Mouse (Mus musculus) hindbrain, embryonic 12.5 days (tissue): ENCODE results near the gene Pramel1. TPM values are rescaled to one million over a fixed set of nuclear protein-coding genes. Genes with fewer than 3 reads are reported as not detected.
"Not testable (repeated sequence)": the region's sequence is repeated elsewhere in the genome, so short reads cannot be mapped to it uniquely, and the experiment has no call there.

Experiments used
- ATAC-seq: fragments of 200-750 bp; cut with Nextera tagmentation; 2 replicates; pipeline ENCODE4 v1.8.0; 2017; ENCODE audit warnings: moderate TSS enrichment; ENCODE audit not compliant: low FRiP score
- H3K27ac ChIP-seq: fragments of 300-500 bp; sonication (generic); 2 replicates; pipeline ENCODE4 v1.5.1; 2016; ENCODE audit warnings: mild to moderate bottlenecking
- H3K27me3 ChIP-seq: fragments of 300-500 bp; sonication (generic); 2 replicates; pipeline ENCODE4 v1.6.1; 2016; ENCODE audit warnings: mild to moderate bottlenecking
- H3K36me3 ChIP-seq: fragments of 300-500 bp; sonication (generic); 2 replicates; pipeline ENCODE4 v1.6.1; 2016; ENCODE audit warnings: mild to moderate bottlenecking
- H3K4me1 ChIP-seq: fragments of 300-500 bp; sonication (generic); 2 replicates; pipeline ENCODE4 v1.6.1; 2016
- H3K4me2 ChIP-seq: fragments of 300-500 bp; sonication (generic); replicated peaks from 2 replicates; pipeline ENCODE4 v1.6.1; 2016; ENCODE audit warnings: mild to moderate bottlenecking
- H3K4me3 ChIP-seq: fragments of 300-500 bp; sonication (generic); 2 replicates; pipeline ENCODE4 v1.5.1; 2016; ENCODE audit warnings: mild to moderate bottlenecking
- H3K9ac ChIP-seq: fragments of 300-500 bp; sonication (generic); 2 replicates; pipeline ENCODE4 v1.6.1; 2016; ENCODE audit warnings: mild to moderate bottlenecking, moderate library complexity
- H3K9me3 ChIP-seq: fragments of 300-500 bp; sonication (generic); replicated peaks from 2 replicates; pipeline ENCODE4 v1.6.1; 2016; ENCODE audit warnings: mild to moderate bottlenecking
- WGBS: fragments of 180-500 bp; shearing (Covaris S2); methylation state at CpG from one replicate; pipeline ENCODE4 v1.1.7; 2016; 5-methylcytosine and 5-hydroxymethylcytosine counted together
- polyA plus RNA-seq: library from polyadenylated mRNA; unstranded; fragments of >200 nt; fragmentation: Nextera tagmentation; extraction: Ambion mirVana; gene quantifications from 2 replicates; pipeline ENCODE4 v1.2.1, GENCODE M21; 2016

The Pramel1 gene
- polyA plus RNA-seq, 1 experiment from 2014 or later, result not detected

DNA sequence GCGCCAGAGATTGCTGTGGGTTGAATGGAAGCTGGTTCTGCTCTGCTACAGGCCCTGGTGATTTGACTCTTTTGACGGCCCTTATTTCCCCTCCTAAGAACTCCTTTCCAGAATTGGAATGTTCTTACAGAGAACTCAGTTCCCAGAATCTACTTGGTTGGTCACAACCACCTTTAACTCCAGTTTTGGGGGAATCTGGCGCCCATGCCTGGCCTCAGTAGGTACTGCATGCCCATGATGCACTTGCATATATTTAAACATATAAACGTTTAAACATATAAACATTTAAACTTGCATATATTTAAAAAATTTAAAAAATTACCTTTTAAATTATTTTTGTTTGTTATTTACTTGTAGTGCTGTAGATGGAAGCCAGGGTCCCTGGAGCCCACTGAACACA, 10.6 kb upstream of the Pramel1 start:
- H3K9me3 ChIP-seq, result no peaks in the 10 kb centered on the region
- H3K27ac ChIP-seq, result no peak overlapping the region
- peaks cover 15% of the 10 kb centered on the region for H3K4me1 ChIP-seq
- no peak for ATAC-seq
- H3K36me3 ChIP-seq, result no peaks in the 10 kb centered on the region
- WGBS, result 45% methylated on average over 4 of the region's 4 CpGs
- no peaks in the 10 kb centered on the region; the same call in 1 of the 2 replicates for H3K27me3 ChIP-seq
- H3K4me2 ChIP-seq, result no peak overlapping the region
- no peak overlapping the region for H3K4me3 ChIP-seq
- H3K9ac ChIP-seq, result no peak overlapping the region

DNA sequence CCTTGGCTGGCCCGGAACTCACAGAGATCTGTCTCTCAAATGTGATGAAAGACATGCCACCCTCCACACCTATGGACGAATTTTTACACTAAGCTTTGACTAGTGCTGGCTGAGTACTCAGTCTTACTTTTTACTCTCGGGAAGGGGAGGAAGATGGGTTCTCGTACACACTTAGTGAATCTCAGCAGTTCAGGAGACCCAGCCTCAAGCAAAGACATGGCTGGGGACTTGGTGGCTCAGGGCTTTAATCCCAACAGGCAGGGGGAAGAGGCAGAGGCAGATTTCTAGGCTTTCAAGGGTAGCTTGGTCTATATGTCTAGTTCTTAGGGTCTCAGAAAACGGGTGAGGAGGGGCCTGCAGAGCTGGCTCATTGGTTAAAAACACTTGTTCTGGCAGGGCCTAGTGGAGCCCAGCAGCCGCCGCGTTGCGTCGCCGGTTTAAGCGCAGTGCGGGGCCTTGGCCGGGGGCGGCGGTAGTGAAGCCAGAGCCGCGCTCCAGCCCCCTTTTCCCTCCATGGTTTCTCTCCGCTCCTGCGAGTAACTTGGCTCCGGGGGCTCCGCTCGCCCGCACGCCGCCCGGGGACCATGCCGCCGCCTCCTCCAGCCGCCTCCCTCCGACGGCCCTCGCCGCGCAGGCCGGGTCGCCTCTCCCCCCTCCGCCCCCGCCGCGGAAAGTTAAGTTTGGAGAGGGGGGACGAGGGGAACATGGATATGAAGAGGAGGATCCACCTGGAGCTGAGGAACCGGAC, 5.1 kb upstream of the Pramel1 start:
- ATAC-seq, result peak; percentile 83
- Histone ChIP-seq H3K4me1 (no peaks in the 10 kb centered on the region), H3K9me3 (peaks cover 6% of the 10 kb centered on the region; the same call in 1 of the 2 replicates), H3K4me2 (peak overlapping the region; percentile 53), H3K9ac (0 out of 2 replicates have a peak overlapping the region, but pooled peaks have one; percentile 41), H3K4me3 (peak overlapping the region; percentile 35), H3K27ac (no peak overlapping the region), H3K27me3 (no peaks in the 10 kb centered on the region), H3K36me3 (no peaks in the 10 kb centered on the region)
- WGBS, result 9% methylated on average over 43 of the region's 43 CpGs

DNA sequence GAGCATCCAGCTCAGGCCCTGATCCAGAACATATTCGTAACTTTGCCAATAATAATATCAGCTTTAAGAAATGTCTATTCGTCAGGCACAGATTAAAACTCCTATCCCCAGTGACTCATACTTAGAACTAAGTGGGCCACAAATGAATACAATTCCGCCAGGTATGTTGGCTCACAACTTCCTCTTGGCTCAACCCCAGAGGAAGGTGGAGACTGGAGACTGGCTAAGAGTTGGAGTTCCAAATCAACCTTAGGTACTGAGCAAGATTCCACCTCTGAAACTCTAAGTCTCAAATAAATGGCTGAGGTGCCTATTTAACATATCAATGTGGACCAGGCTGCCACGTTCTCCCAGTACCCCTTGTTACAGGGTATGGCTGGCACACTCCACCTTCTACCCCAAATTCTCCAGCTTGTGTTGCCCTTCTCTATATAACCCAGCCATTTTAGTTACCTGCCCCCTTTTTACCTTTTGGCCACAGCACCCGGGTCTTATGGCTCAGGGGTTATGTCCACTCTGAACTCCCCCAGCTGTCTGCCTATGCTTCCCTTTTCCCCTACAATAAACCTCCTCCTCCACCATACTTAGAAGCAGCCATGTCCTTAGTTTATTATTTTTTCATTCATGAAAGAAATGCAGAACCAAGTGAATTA, 17.5 kb downstream of the Pramel1 start:
- peak; percentile 30 for ATAC-seq
- WGBS, result 68% methylated on average over 5 of the region's 5 CpGs
- no peak overlapping the region for H3K27ac ChIP-seq

DNA sequence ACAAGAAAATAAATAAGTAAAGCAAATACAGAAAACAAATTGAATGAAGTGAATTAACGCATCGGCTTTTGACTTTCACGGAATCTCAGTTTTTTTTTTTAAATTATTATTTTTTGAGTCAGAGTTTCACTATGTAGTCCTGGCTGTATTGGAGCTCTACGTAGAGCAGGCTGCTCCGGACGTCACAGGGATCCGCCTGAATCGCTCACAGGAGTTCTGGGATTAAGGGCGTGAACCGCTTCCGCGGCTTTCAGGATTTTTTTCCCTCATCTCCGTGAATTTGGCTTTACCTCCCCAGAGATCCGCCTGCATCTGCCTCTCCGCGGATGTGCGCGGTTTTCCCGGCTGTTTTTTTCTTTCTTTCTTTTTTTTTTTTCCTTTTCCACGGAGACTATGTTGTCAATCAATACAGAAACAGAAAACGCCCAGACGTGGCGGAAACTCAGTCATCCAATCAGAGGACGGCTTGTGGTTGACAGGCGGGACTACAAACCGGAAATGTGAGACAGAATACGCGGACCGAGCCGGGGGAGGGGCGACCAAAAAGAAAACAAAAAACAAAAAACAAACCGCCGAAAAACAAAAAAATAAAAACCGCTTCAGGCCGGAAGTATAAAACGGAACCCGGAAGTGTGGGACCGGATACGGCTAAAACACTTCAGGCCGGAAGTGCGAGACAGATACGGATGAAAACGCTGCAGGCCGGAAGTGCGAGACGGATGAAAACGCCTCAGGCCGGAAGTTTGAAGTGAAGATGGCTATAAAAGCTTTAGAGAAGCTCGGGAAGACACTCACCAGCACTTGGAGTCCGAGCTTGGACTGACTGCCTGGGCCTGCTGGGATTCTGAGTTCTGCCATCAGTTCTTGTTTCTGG, 18.2 kb downstream of the Pramel1 start, which contains the start of gene Pramef8:
Pramef8 (plus strand) TSS at position 208 of the 874 bp plus-strand sequence.
- Histone ChIP-seq H3K36me3 (peaks cover 34% of the 10 kb centered on the region), H3K27me3 (peaks cover 4% of the 10 kb centered on the region; the same call in 1 of the 2 replicates), H3K4me3 (peak within 1 kb of the TSS; percentile 51), H3K9ac (peak within 1 kb of the TSS; percentile 53), H3K27ac (peak within 1 kb of the TSS; percentile 89), H3K9me3 (no peaks in the 10 kb centered on the region), H3K4me2 (peak within 1 kb of the TSS; percentile 53), H3K4me1 (peaks cover 5% of the 10 kb centered on the region)
- ATAC-seq, result peak; percentile 95
- under 1% methylated on average over 50 of the region's 50 CpGs for WGBS

More for the DNA sequence above, 17.5 kb downstream of the Pramel1 start:
- Histone ChIP-seq H3K9ac (peak overlapping the region; percentile 53), H3K4me1 (peaks cover 5% of the 10 kb centered on the region), H3K27me3 (peaks cover 4% of the 10 kb centered on the region; the same call in 1 of the 2 replicates), H3K9me3 (no peaks in the 10 kb centered on the region), H3K4me2 (peak overlapping the region; percentile 53), H3K36me3 (peaks cover 26% of the 10 kb centered on the region), H3K4me3 (peak overlapping the region; percentile 51)

DNA sequence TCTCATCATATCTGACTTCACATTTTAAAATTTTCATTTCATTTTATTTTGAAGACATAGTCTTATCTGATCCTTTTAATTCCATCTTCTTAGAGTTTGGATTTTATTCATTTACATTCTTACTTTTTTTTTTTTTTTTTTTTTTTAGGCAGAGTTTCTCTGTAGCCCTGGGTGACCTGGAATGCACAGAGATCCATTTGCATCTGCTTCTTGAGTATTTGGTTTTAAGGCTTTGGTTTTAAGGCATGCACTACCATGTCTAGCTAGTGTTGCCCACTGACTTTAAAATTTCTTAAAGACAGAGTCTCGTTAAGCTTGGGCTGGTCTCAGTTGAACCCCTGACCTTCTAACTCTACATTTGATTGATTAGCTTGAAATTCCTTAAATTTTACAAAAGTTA, 19.4 kb downstream of the Pramel1 start:
- ATAC-seq, result no peak
- H3K4me2 ChIP-seq, result no peak overlapping the region
- no peaks in the 10 kb centered on the region for H3K9me3 ChIP-seq
- no peak overlapping the region for H3K9ac ChIP-seq
- H3K36me3 ChIP-seq, result peaks cover 46% of the 10 kb centered on the region
- 95% methylated on average over 1 of the region's 1 CpGs for WGBS
- peaks cover 4% of the 10 kb centered on the region; the same call in 1 of the 2 replicates for H3K27me3 ChIP-seq
- peaks cover 5% of the 10 kb centered on the region for H3K4me1 ChIP-seq
- no peak overlapping the region for H3K27ac ChIP-seq
- H3K4me3 ChIP-seq, result no peak overlapping the region

DNA sequence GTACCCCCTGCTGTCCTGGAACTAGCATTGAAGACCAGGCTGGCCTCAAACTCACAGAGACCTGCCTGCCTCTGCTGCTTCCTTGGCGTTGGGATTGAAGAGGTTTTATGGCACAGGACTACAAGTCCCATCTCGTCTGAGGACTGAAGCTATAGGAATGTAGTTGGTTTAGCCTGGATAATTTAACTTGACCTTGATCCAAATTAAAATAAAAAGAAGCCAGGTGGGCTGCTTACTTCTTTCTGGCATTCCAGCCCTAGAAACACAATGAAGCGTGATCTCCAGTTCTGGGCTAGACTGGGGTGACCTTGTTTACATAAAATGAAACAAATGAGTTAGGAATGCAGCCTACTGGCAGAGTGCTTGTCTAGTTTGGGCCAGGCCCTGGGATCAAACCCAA, 19.9 kb downstream of the Pramel1 start:
- Histone ChIP-seq H3K4me1 (peaks cover 5% of the 10 kb centered on the region), H3K4me3 (no peak overlapping the region), H3K36me3 (peaks cover 50% of the 10 kb centered on the region), H3K4me2 (no peak overlapping the region), H3K9me3 (no peaks in the 10 kb centered on the region), H3K9ac (no peak overlapping the region), H3K27me3 (peaks cover 4% of the 10 kb centered on the region; the same call in 1 of the 2 replicates), H3K27ac (no peak overlapping the region)
- no peak for ATAC-seq
- WGBS, result 89% methylated on average over 3 of the region's 3 CpGs

DNA sequence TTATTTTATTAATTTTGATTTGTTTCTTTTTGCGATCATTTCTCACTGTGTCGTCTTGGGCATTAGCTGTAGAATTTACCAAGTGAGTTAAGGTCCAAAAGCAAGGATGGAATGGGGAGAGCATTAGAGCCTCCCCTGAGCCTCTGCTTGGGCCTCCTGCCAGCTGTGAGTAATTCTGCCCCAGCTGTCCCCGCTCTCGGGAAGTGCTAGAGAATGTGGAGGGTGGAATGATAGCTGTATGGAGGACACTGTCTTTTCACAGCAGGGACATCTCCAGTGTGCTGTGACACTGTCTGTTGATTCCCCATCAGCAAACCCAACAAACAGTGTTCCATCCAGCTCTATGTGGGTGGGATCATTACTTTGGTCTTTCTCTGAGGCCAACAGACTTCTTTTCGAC, 32.5 kb downstream of the Pramel1 start:
- ATAC-seq, H3K9ac ChIP-seq, H3K4me1 ChIP-seq, H3K4me3 ChIP-seq, H3K27me3 ChIP-seq, H3K27ac ChIP-seq, H3K4me2 ChIP-seq, H3K9me3 ChIP-seq: not testable (repeated sequence)
- WGBS, result 73% methylated on average over 5 of the region's 5 CpGs
- peaks cover 15% of the 10 kb centered on the region for H3K36me3 ChIP-seq

Other genes with a start within 250 kb of the Pramel1 start
- gene Prdm2, start 181.4 kb upstream of the Pramel1 start, polyA plus RNA-seq, result 20.2 and 22.3 TPM in 2 replicates
- gene Pdpn, start 94.9 kb upstream of the Pramel1 start, polyA plus RNA-seq, result 83.2 and 89.1 TPM in 2 replicates
- 0.44 and 0.79 TPM in 2 replicates for gene Lrrc38, start 44.7 kb upstream of the Pramel1 start, polyA plus RNA-seq
- gene Pramef8, start 18.0 kb downstream of the Pramel1 start, polyA plus RNA-seq, result 23.5 and 23.8 TPM in 2 replicates
- not detected in 2 replicates for gene Oog4, start 55.9 kb downstream of the Pramel1 start, polyA plus RNA-seq
- not detected in 2 replicates for gene Gm13043, start 116.9 kb downstream of the Pramel1 start, polyA plus RNA-seq
- not detected in 2 replicates for gene Gm13040, start 141.5 kb downstream of the Pramel1 start, polyA plus RNA-seq
- gene BC080695, start 157.3 kb downstream of the Pramel1 start, polyA plus RNA-seq, result not detected in 2 replicates
- not detected in 2 replicates for gene Gm13057, start 157.3 kb downstream of the Pramel1 start, polyA plus RNA-seq
- not detected in 2 replicates for gene Gm13083, start 220.6 kb downstream of the Pramel1 start, polyA plus RNA-seq